Mouse (Mus musculus) stomach, postnatal 0 days (tissue): Measurements from ENCODE around the gene Rictor.

ENCODE experiments used
- CTCF ChIP-seq: IDR thresholded peaks from 2 replicates; pipeline ENCODE4 v1.5.1; 2016; ENCODE audit warnings: antibody characterized with exemption, low read depth, mild to moderate bottlenecking, moderate library complexity
- EP300 ChIP-seq: optimal IDR thresholded peaks from 2 replicates; pipeline ENCODE3; 2016; ENCODE audit warnings: antibody characterized with exemption

- no peak for TF ChIP-seq CTCF
- no peak for TF ChIP-seq EP300
Measured at GRCm38 (mm10) chr15:6787236-6787635, 79.1 kb downstream of the Rictor start.
